Mouse (Mus musculus): ENCODE measurements around the gene Rhcg.

The Rhcg gene

DNA sequence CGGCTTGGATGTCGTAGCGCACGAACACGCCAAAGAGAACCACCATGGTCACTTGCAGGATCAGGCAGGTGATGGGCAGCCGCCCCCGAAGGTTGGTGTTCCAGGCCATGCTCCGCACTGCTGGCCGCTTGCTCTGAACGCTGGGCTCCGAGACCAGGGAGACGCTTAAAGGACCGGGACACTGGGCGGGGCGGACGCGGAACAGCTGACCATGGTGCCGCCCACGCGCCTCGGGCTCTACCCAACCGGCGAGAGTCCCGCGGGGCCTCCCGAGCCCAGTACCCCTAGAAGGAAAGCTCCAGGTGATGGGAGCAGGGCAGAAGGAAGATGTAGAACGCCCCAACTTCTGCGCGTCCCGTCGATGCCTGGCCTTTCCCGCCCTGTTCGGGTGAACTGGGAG lies at the start of gene Rhcg:
Rhcg (minus strand) TSS at position 240 of the 400 bp plus-strand sequence.
- DNase-seq = no peak

DNA sequence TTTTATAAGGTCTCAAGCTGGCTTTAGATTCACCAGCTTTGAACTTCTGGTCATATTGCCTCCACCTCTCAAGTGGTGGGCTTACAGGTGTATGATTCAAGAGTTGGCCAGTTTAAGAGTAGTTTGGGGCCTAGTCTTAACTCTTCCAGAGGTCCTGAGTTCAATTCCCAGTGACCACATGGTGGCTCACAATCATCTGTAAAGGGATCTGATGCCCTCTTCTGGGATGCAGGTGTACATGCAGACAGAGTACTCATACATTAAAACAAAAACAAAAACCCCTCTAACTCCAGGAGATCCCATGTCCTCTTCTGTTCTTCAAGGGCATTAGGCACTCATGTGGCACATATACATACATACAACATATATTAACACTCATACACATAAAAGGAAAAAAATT lies 49.2 kb upstream of the Rhcg start:
- no peak for DNase-seq

DNA sequence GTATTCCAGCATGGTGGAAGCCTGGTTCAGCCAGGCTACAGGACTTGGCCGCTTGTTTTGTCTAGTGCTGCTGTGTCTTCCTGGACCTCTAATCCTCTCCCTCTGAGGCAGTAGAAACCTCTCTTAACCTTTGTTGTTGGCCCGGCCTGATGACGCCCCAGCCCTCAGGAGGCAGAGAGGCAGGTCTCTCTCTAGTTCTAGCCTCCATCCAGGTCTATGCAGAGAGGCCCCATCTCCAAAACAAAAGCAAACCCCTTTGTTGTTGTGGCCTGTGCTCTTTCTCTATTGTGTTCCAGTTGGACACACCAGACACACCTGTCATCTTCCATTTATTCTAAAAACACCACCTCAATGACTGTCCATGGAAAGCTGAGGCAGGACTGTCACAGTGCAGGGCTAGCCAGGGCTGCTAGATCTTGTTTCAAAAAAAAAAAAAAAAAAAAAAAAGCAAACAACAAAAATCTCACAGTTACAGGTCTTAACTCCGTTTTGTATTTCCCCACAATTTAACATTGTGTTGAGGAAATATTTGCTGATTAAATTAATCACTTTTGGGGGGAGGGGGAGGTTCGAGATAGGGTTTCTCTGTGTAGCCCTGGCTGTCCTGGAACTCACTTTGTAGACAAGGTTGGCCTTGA lies 43.9 kb upstream of the Rhcg start:
- no peak for DNase-seq

GRCm38 (mm10) chr7:79660291-79661150 lies 43.1 kb upstream of the Rhcg start:
- DNase-seq = no peak

DNA sequence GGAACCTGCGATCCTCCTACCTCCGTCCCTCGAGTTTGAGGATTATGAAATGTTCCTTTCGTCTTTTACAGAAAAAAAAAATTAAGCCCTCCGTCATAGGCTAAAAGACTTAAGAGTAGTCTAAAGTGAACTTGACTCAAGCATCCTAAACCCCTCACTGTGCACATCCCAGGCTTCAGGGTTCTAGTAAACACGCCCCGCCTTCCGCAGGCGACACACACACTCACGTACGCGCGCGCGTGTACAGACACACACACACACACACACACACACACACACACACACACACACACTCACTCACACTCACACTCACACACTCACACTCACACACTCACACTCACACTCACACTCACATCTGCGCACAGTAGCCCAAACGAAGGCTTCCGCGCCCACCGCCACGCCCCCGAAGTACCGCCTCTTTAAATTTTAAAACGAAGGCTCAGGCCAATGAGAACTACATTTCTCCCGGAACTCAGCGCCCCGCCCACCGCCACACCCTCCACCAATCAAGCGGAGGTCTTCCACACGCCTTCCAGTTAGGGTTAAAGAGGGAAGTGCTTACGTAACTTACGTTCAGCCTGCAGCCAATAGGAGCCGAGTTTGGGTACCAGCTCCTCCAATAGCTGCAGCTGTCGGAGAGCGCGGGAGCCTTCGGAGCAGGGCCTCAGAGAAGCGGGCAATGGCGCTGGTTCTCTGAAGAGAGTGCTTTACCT lies 42.3 kb upstream of the Rhcg start, which contains the start of gene Ticrr:
Ticrr (plus strand) TSS at position 619 of the 713 bp plus-strand sequence.
- DNase-seq = peak; percentile 91

GRCm38 (mm10) chr7:79654586-79654985 lies 37.1 kb upstream of the Rhcg start:
- DNase-seq = no peak

DNA sequence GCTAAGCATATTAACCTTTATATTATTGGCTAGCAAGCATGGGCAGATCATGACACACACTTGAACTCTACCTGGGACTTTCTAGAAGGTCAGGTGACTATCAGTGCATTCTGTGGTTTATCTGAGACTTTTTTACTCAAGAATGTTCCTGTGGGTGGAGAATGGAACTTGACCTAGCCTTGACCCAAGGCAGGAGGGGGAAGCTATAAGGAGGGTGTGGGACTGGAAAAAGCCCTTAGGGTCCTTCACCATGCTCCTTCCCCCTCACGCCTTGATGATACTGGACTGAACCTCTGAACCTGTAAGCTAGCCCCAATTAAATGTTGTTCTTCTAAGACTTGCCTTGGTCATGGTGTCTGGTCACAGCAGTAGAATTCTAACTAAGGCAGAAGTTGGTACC lies 36.7 kb upstream of the Rhcg start:
- DNase-seq = no peak

DNA sequence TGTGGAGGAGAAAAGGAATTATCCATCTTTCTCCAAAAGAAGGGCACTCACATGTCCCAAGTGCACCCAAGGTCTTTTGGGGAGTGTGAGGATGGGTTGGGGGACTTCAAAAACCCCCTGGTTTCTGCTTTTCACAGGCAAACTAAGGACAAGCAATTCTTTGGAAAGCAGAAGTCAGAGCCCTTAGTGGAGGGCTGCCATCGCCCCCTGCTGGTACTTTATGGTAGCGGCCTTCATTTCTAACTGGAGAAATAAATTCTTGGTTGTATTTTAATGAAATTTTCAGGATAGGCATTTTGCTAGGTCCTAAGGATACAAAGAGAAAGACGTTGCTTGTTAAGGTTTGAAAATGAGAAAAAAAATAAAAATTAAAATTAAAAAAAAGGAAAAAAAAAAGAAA lies 31.5 kb upstream of the Rhcg start:
- DNase-seq = peak; percentile 3

GRCm38 (mm10) chr7:79647233-79647632 lies 29.8 kb upstream of the Rhcg start:
- DNase-seq = no peak

- DNase-seq = no peak
Observed at GRCm38 (mm10) chr7:79631773-79632348, 14.4 kb upstream of the Rhcg start.

DNA sequence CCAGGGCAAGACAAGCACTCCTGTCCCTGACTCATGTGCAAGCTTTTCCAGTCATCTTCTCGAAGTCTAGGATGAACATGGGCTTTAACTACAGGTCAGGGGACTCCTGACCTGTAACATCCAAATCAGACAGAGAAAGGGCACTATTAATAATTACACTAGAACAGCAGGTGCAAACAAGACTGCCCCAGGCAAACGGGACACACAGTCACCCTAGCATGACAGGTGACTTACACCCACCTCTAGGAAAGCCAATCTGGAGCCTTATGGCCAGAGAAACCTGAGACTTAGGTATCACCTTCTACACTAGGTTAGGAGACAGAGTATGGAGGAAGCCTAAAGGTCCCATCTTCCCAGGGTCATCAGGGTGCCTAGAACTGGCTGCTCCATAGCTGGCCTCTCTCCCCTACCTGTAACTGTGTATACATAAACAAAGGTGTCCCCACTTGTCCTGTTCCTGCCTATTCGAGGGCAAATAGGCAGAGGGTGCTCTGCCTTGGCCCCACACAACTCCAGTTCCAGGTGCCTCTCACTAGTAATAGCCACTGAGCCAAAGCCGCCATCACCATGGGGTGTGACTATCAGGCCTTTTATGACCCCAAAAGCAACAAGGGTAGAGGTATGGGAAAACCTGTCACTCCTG lies 10.9 kb upstream of the Rhcg start:
- DNase-seq = no peak

DNA sequence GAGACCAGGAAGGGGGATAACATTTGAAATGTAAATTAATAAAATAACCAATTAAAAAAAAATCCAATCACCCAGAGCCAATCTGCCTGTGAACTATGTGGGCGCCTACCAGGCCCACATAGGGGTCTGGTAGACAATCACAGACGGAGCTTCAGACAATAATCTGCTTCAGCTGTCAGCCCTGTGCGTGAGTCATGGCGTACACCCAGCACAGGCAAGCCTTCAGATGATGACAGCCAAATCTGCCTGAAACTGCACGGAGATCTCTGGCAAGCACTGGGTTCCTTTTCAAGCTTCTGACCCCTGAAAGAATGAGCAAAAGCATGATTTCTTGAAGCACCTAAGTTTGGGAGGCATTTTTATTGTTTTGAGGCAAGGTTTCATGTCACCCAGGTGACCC lies 8.7 kb upstream of the Rhcg start:
- DNase-seq = no peak

DNA sequence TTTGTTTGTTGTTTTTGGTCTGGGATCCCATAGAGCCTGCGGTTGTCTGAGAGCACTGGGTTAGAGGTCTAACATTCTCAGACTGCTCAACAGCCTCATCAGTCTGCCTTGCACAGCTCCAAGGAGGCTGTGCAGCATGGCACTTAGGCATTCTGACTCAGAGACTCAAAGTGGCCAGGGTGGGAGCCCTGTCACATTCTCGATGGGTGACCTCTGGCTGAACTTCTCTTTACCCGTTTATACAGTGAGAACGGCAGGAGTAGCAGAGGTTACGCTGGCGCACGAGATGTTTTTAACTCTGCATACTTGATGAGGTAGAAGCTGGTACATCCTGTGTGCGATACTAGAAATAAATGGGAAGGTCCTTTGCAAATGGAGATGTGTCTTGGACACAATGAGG lies 5.6 kb upstream of the Rhcg start:
- DNase-seq = no peak

- DNase-seq = no peak
Observed at GRCm38 (mm10) chr7:79619493-79619892, 2.0 kb upstream of the Rhcg start.

- no peak for DNase-seq
Observed at GRCm38 (mm10) chr7:79615941-79616340, 1.5 kb downstream of the Rhcg start.

GRCm38 (mm10) chr7:79615008-79615407 lies 2.4 kb downstream of the Rhcg start:
- no peak for DNase-seq

- DNase-seq = no peak
Observed at GRCm38 (mm10) chr7:79613314-79613713, 4.1 kb downstream of the Rhcg start.

GRCm38 (mm10) chr7:79612783-79613182 lies 4.7 kb downstream of the Rhcg start:
- no peak for DNase-seq

- DNase-seq = no peak
Observed at GRCm38 (mm10) chr7:79611901-79612300, 5.6 kb downstream of the Rhcg start.

GRCm38 (mm10) chr7:79607263-79607921 lies 10.1 kb downstream of the Rhcg start:
- no peak for DNase-seq

DNA sequence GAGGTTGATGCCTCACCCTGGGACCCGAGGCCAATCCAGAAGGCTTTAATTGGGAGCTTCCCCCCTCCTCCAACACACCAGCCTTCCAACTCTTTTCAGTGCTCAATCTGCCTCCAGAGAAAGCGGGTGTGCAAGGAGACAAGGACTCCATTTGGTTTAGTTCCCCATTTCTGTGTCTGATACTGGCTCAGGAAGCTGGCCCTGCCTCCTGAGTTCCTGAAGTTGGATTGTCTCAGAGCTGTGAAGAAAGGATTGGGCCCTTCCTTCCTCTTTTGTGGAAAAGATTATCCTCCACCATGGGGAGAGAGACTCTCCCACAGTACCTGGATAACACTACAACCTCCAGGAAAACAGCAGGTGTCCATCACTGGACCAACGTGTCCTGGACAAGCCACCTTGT lies 10.7 kb downstream of the Rhcg start:
- no peak for DNase-seq

GRCm38 (mm10) chr7:79602006-79602405 lies 15.5 kb downstream of the Rhcg start:
- DNase-seq = no peak

Measured in cerebellum, adult 11-12 months (tissue).